Mouse (Mus musculus): ENCODE measurements around the gene Gon4l.

DNA sequence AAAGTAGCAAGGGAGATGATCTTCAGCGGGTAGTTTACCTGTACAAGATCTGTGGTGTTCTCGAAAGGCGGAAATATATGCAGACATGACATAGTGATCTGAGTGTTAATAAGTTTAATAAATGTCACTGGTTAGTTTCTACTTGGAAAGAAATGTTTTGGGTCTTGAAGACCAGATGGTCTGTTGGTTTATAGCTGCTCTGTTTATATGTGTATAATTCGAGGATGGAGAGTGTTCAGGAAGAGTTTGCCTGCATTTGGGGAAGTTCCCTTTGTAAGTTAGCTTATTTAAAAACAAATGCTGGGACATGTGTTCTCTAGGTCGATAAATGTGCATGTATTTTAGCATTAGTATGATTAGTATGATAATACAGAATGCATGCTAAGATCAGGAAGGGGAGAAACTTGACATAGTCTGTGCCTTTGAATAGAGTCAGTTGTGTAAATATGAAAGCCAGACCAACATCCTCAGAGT is 116.3 kb downstream of the Gon4l start:
- no peak; the same call in 1 of the 2 replicates for TF ChIP-seq CHD2 (IDR thresholded peaks at IDR 0.05; ENCODE audit: low read length)
- TF ChIP-seq UBTF (IDR thresholded peaks at IDR 0.05; ENCODE audit: low read depth, low read length) = no peak
- TF ChIP-seq E2F4 (IDR thresholded peaks at IDR 0.05; ENCODE audit: insufficient replicate concordance, low read depth, low read length) = no peak
- no peak; the same call in 1 of the 2 replicates for TF ChIP-seq ELF1 (IDR thresholded peaks at IDR 0.05; ENCODE audit: low read depth, low read length)
- TF ChIP-seq CHD1 (IDR thresholded peaks at IDR 0.05; ENCODE audit: low read depth, low read length) = no peak
- no peak for TF ChIP-seq EP300 (IDR thresholded peaks at IDR 0.05; ENCODE audit: low read length)
- no peak for TF ChIP-seq ZNF384 (IDR thresholded peaks at IDR 0.05; ENCODE audit: low read depth, low read length)
- TF ChIP-seq TBP (conservative IDR thresholded peaks at IDR 0.05; ENCODE audit: low read depth, low read length) = no peak
- no peak for TF ChIP-seq ZC3H11A (IDR thresholded peaks at IDR 0.05; ENCODE audit: low read depth, low read length)
- TF ChIP-seq CTCF (conservative IDR thresholded peaks at IDR 0.05 in 1 of 2, IDR thresholded peaks at IDR 0.05 in 1 of 2; ENCODE audit: low read depth in 2 of 2, low read length in 2 of 2) = no peak
- TF ChIP-seq HCFC1 (IDR thresholded peaks at IDR 0.05; ENCODE audit: low read depth, low read length) = no peak; the same call in 1 of the 2 replicates

Measured in CH12.LX (cell line).